Mouse (Mus musculus) midbrain, embryonic 14.5 days (tissue): Measurements from ENCODE around the gene Myo15b. TPM values are rescaled to one million over a fixed set of nuclear protein-coding genes. Genes with fewer than 3 reads are reported as not detected.

Experiments
- ATAC-seq: fragments of 200-750 bp; cut with Nextera tagmentation; 2 replicates; pipeline ENCODE4 v1.8.0; 2017; ENCODE audit warnings: moderate number of reproducible peaks, moderate library complexity; ENCODE audit not compliant: low FRiP score, low TSS enrichment
- DNase-seq: peaks from one replicate; pipeline ENCODE4 v3.0.0-alpha.2; 2015
- H3K27ac ChIP-seq: fragments of 300-500 bp; sonication (generic); replicated peaks from 2 replicates; pipeline ENCODE4 v1.5.1; 2014; ENCODE audit warnings: mild to moderate bottlenecking, low read depth, low read length, moderate library complexity
- H3K27me3 ChIP-seq: fragments of 300-500 bp; sonication (generic); 2 replicates; pipeline ENCODE4 v1.6.1; 2014; ENCODE audit warnings: low read length, control low read depth, mixed read lengths; ENCODE audit not compliant: control insufficient read depth, insufficient read depth
- H3K36me3 ChIP-seq: fragments of 300-500 bp; sonication (generic); 2 replicates; pipeline ENCODE4 v1.6.1; 2014; ENCODE audit warnings: low read length, control low read depth; ENCODE audit not compliant: control insufficient read depth, insufficient read depth
- H3K4me1 ChIP-seq: fragments of 300-500 bp; sonication (generic); 2 replicates; pipeline ENCODE4 v1.6.1; 2014; ENCODE audit warnings: mild to moderate bottlenecking, antibody characterized with exemption, low read length, control low read depth; ENCODE audit not compliant: control insufficient read depth, insufficient read depth
- H3K4me2 ChIP-seq: fragments of 300-500 bp; sonication (generic); 2 replicates; pipeline ENCODE4 v1.6.1; 2014; ENCODE audit warnings: mild to moderate bottlenecking, low read length, moderate library complexity
- H3K4me3 ChIP-seq: fragments of 300-500 bp; sonication (generic); replicated peaks from 2 replicates; pipeline ENCODE4 v1.5.1; 2014; ENCODE audit warnings: low read depth, low read length
- H3K9ac ChIP-seq: fragments of 300-500 bp; sonication (generic); replicated peaks from 2 replicates; pipeline ENCODE4 v1.6.1; 2014; ENCODE audit warnings: mild to moderate bottlenecking, low read length, moderate library complexity
- H3K9me3 ChIP-seq: fragments of 300-500 bp; sonication (generic); 2 replicates; pipeline ENCODE4 v1.6.1; 2016; ENCODE audit warnings: low read length, control low read depth, mixed read lengths; ENCODE audit not compliant: control insufficient read depth
- WGBS: fragments of 180-500 bp; shearing (Covaris S2); extraction: QIAGEN DNeasy Blood & Tissue Kit; methylation state at CpG from one replicate; pipeline ENCODE4 v1.1.7; 2014; 5-methylcytosine and 5-hydroxymethylcytosine counted together
- polyA plus RNA-seq: library from polyadenylated mRNA; unstranded; fragments of >200 nt; fragmentation: Nextera tagmentation; extraction: Ambion mirVana; gene quantifications from 2 replicates; pipeline ENCODE4 v1.2.1, GENCODE M21; 2014

The Myo15b gene
- polyA plus RNA-seq, 1 experiment from 2014 or later = not detected

GRCm38 (mm10) chr11:115929031-115929430 lies 70.8 kb downstream of the Myo15b start:
- ATAC-seq (no peak), DNase-seq (no peak)
- no peak overlapping the region for H3K4me3 ChIP-seq
- no peak overlapping the region for H3K9ac ChIP-seq
- H3K36me3 ChIP-seq = peaks cover 34% of the 10 kb centered on the region
- H3K27me3 ChIP-seq = no peaks in the 10 kb centered on the region
- no peak overlapping the region for H3K27ac ChIP-seq
- H3K9me3 ChIP-seq = no peaks in the 10 kb centered on the region
- peaks cover 8% of the 10 kb centered on the region for H3K4me1 ChIP-seq
- WGBS = 94% methylated on average over 8 of the region's 8 CpGs
- H3K4me2 ChIP-seq = no peak overlapping the region

- ATAC-seq (no peak), DNase-seq (no peak)
- no peak overlapping the region for H3K27ac ChIP-seq
- 72% methylated on average over 3 of the region's 3 CpGs for WGBS
- H3K9ac ChIP-seq = no peak overlapping the region
- peaks cover 26% of the 10 kb centered on the region for H3K36me3 ChIP-seq
- H3K4me2 ChIP-seq = no peak overlapping the region
- H3K4me1 ChIP-seq = peaks cover 16% of the 10 kb centered on the region
- no peaks in the 10 kb centered on the region for H3K27me3 ChIP-seq
- no peaks in the 10 kb centered on the region for H3K9me3 ChIP-seq
- H3K4me3 ChIP-seq = no peak overlapping the region
These were observed 71.6 kb downstream of the Myo15b start for GRCm38 (mm10) chr11:115929818-115930217.

GRCm38 (mm10) chr11:115931235-115931634 lies 73.0 kb downstream of the Myo15b start:
- 76% methylated on average over 3 of the region's 3 CpGs for WGBS
- no peak overlapping the region for H3K4me3 ChIP-seq
- no peak overlapping the region for H3K9ac ChIP-seq
- H3K27ac ChIP-seq = no peak overlapping the region
- DNase-seq (no peak), ATAC-seq (no peak)
- no peaks in the 10 kb centered on the region for H3K27me3 ChIP-seq
- H3K9me3 ChIP-seq = no peaks in the 10 kb centered on the region
- H3K4me2 ChIP-seq = no peak overlapping the region
- H3K4me1 ChIP-seq = peaks cover 17% of the 10 kb centered on the region
- peaks cover 27% of the 10 kb centered on the region; the same call in 1 of the 2 replicates for H3K36me3 ChIP-seq

- Histone ChIP-seq H3K4me1 (peaks cover 17% of the 10 kb centered on the region), H3K9me3 (no peaks in the 10 kb centered on the region), H3K27ac (peak within 1 kb of the TSS; percentile 66), H3K4me2 (peak within 1 kb of the TSS; percentile 85), H3K9ac (peak within 1 kb of the TSS; percentile 84), H3K4me3 (peak within 1 kb of the TSS; percentile 97), H3K36me3 (peaks cover 29% of the 10 kb centered on the region), H3K27me3 (no peaks in the 10 kb centered on the region)
- ATAC-seq = peak; percentile 94
- peak; percentile 100 for DNase-seq
- WGBS = under 1% methylated on average over 28 of the region's 28 CpGs
These were observed 75.0 kb downstream of the Myo15b start, which contains the start of the genes Sap30bp and Recql5 for GRCm38 (mm10) chr11:115933108-115933746. Gene Sap30bp (plus strand): TSS chr11:115933282. Gene Recql5 (minus strand): TSS chr11:115933477.

- Histone ChIP-seq H3K9me3 (no peaks in the 10 kb centered on the region), H3K27me3 (no peaks in the 10 kb centered on the region), H3K36me3 (peaks cover 33% of the 10 kb centered on the region), H3K4me2 (peak overlapping the region; percentile 85), H3K4me1 (peaks cover 17% of the 10 kb centered on the region), H3K9ac (peak overlapping the region; percentile 84), H3K27ac (peak overlapping the region; percentile 66), H3K4me3 (peak overlapping the region; percentile 97)
- DNase-seq = no peak
- 1% methylated on average over 16 of the region's 16 CpGs for WGBS
- ATAC-seq = peak; percentile 46; the same call in 1 of the 2 replicates
These were observed 75.5 kb downstream of the Myo15b start for GRCm38 (mm10) chr11:115933747-115934110.

GRCm38 (mm10) chr11:115939690-115940329 lies 81.6 kb downstream of the Myo15b start:
- Histone ChIP-seq H3K27me3 (no peaks in the 10 kb centered on the region), H3K4me3 (no peak overlapping the region), H3K36me3 (peaks cover 87% of the 10 kb centered on the region), H3K9me3 (no peaks in the 10 kb centered on the region), H3K27ac (no peak overlapping the region), H3K4me2 (no peak overlapping the region), H3K9ac (no peak overlapping the region), H3K4me1 (peaks cover 1% of the 10 kb centered on the region)
- ATAC-seq = no peak
- peak; percentile 90 for DNase-seq
- 42% methylated on average over 6 of the region's 6 CpGs for WGBS

- ATAC-seq (no peak), DNase-seq (no peak)
- Histone ChIP-seq H3K9ac (no peak overlapping the region), H3K9me3 (no peaks in the 10 kb centered on the region), H3K4me1 (no peaks in the 10 kb centered on the region), H3K27me3 (no peaks in the 10 kb centered on the region), H3K4me2 (no peak overlapping the region), H3K27ac (no peak overlapping the region), H3K4me3 (no peak overlapping the region), H3K36me3 (peaks cover 93% of the 10 kb centered on the region)
- WGBS = 92% methylated on average over 7 of the region's 7 CpGs
These were observed 83.8 kb downstream of the Myo15b start for GRCm38 (mm10) chr11:115941980-115942379.
